Mouse (Mus musculus): ENCODE results near the gene Tas2r126. TPM values are rescaled to one million over a fixed set of nuclear protein-coding genes. Genes with fewer than 3 reads are reported as not detected.

Gene Tas2r126
- total and polyA plus RNA-seq, 3 experiments: not detected

DNA sequence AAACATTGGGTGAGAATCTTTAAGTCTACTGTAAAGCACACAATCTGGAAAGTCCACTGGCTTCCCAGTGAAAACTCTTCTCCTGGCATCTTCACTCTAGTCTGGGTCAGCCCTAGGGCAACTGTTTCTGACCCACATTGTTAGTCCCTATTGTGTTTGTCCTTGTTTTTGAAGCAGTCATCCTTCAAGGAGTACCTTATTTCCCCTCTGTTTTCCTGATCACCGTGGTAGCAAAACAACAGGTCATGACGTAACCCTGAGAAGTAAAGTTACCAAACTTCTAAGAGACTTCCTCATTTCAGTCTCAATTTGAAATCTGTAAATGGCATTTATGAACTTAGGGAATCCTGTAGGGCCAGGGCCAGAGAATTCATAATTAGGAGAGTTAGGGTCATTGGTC lies 12.9 kb upstream of the Tas2r126 start:
- no peaks in the 10 kb centered on the region for H3K4me1 ChIP-seq (ENCODE audit: control insufficient read depth in 1 of 2, insufficient read depth in 2 of 2, low read length in 2 of 2)
- no peak for TF ChIP-seq TCF12 (IDR thresholded peaks at IDR 0.05; ENCODE audit: low read depth, low read length)
- no peak for TF ChIP-seq CHD1 (IDR thresholded peaks at IDR 0.05; ENCODE audit: low read depth, low read length)
- TF ChIP-seq ZMIZ1 (IDR thresholded peaks at IDR 0.05; ENCODE audit: low read depth, low read length): no peak
- no peak for TF ChIP-seq TBP (IDR thresholded peaks at IDR 0.05; ENCODE audit: low read depth, low read length)
- TF ChIP-seq MAFK (IDR thresholded peaks at IDR 0.05; ENCODE audit: borderline replicate concordance, low read depth, low read length): no peak
- TF ChIP-seq E2F4 (IDR thresholded peaks at IDR 0.05; ENCODE audit: borderline replicate concordance, low read depth, low read length): no peak
- no peak for TF ChIP-seq CTCF (IDR thresholded peaks at IDR 0.05 in 2 of 3, conservative IDR thresholded peaks at IDR 0.05 in 1 of 3; ENCODE audit: control insufficient read depth in 1 of 3, insufficient read depth in 1 of 3, low read depth in 2 of 3, low read length in 3 of 3, poor library complexity in 1 of 3, severe bottlenecking in 1 of 3)
- TF ChIP-seq ETS1 (IDR thresholded peaks at IDR 0.05; ENCODE audit: low read depth, low read length): no peak
- no peak for TF ChIP-seq NELFE (IDR thresholded peaks at IDR 0.05; ENCODE audit: low read depth, low read length)
- no peak for TF ChIP-seq SIN3A (IDR thresholded peaks at IDR 0.05; ENCODE audit: low read length)
- no peak for TF ChIP-seq BHLHE40 (IDR thresholded peaks at IDR 0.05; ENCODE audit: borderline replicate concordance, low read depth, low read length)
- TF ChIP-seq POLR2A (IDR thresholded peaks at IDR 0.05; ENCODE audit: control insufficient read depth in 1 of 2, insufficient read depth in 1 of 2, low read depth in 1 of 2, low read length in 2 of 2, poor library complexity in 1 of 2): no peak
- no peak for TF ChIP-seq MEF2A (IDR thresholded peaks at IDR 0.05; ENCODE audit: extremely low read depth, insufficient replicate concordance, low read depth, low read length, poor library complexity, severe bottlenecking)
- H3K4me3 ChIP-seq (ENCODE audit: control insufficient read depth in 1 of 2, insufficient read depth in 1 of 2, low read depth in 2 of 2, low read length in 2 of 2): no peak overlapping the region
- no peak overlapping the region for H3K9ac ChIP-seq (ENCODE audit: control insufficient read depth, low read depth, low read length, poor library complexity, severe bottlenecking)
- H3K27me3 ChIP-seq (ENCODE audit: control insufficient read depth in 1 of 2, insufficient read depth in 2 of 2, low read length in 2 of 2): no peaks in the 10 kb centered on the region
- H3K9me3 ChIP-seq (replicated peaks; ENCODE audit: insufficient read depth, low read length): no peaks in the 10 kb centered on the region
- H3K36me3 ChIP-seq (ENCODE audit: control insufficient read depth in 1 of 2, insufficient read depth in 2 of 2, low read length in 2 of 2): no peaks in the 10 kb centered on the region
- no peak overlapping the region for H3K27ac ChIP-seq (ENCODE audit: control insufficient read depth, low read depth, low read length)
- no peaks in the 10 kb centered on the region for H3K79me2 ChIP-seq (ENCODE audit: control insufficient read depth, insufficient read depth, low read length, poor library complexity)
- no peak for DNase-seq (ENCODE audit: low read depth, low spot score)

DNA sequence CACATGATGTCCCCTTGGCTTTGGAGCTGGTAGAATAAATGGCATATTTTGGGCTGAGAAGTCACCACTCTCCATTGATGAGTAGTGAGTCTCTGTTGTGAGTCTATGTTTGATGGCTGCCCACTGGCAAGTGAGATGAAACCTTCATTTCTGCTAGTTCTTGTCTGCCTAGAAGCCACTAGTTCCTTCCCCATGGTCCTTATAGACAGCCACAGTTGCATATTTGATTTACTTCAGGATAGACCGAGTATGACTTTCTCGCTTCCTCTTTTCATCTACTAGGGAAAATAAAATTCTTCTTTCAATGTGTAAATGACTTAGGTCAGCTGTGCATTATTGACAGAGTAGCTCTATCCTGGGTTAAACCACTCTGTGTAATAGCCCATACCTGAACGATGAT lies 9.9 kb upstream of the Tas2r126 start:
- no peak for DNase-seq (ENCODE audit: low read depth, low spot score)
- H3K4me3 ChIP-seq (ENCODE audit: control insufficient read depth in 1 of 2, insufficient read depth in 1 of 2, low read depth in 2 of 2, low read length in 2 of 2): no peak overlapping the region
- H3K27ac ChIP-seq (ENCODE audit: control insufficient read depth, low read depth, low read length): no peak overlapping the region
- H3K4me1 ChIP-seq (ENCODE audit: control insufficient read depth in 1 of 2, insufficient read depth in 2 of 2, low read length in 2 of 2): no peaks in the 10 kb centered on the region
- no peaks in the 10 kb centered on the region for H3K79me2 ChIP-seq (ENCODE audit: control insufficient read depth, insufficient read depth, low read length, poor library complexity)
- no peaks in the 10 kb centered on the region for H3K27me3 ChIP-seq (ENCODE audit: control insufficient read depth in 1 of 2, insufficient read depth in 2 of 2, low read length in 2 of 2)
- no peaks in the 10 kb centered on the region for H3K36me3 ChIP-seq (ENCODE audit: control insufficient read depth in 1 of 2, insufficient read depth in 2 of 2, low read length in 2 of 2)
- H3K9me3 ChIP-seq (replicated peaks; ENCODE audit: insufficient read depth, low read length): no peaks in the 10 kb centered on the region
- H3K9ac ChIP-seq (ENCODE audit: control insufficient read depth, low read depth, low read length, poor library complexity, severe bottlenecking): no peak overlapping the region
- no peak for TF ChIP-seq GABPA (IDR thresholded peaks at IDR 0.05; ENCODE audit: low read depth, low read length)
- no peak for TF ChIP-seq MYC (IDR thresholded peaks at IDR 0.05; ENCODE audit: low read depth, low read length)
- TF ChIP-seq RCOR1 (IDR thresholded peaks at IDR 0.05; ENCODE audit: low read depth, low read length): no peak

DNA sequence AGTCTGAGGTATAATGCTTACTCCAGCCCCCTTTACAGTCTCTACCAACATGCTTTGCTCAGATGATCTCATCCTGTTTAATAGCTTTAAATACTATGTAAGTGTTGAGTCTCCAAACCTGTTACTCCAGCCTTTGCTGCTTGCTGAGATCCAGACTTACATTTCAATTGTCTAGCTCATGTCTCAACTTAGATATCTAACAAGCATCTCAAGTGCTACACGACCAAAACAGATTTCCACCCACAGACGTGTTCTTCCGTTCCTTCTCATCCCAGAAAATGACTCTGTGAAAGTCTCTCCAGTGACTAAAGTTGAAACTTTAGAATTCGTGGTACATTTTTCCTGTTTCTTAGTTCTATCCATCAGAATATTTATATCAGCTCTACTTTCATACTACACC lies 8.0 kb upstream of the Tas2r126 start:
- H3K27me3 ChIP-seq (ENCODE audit: control insufficient read depth in 1 of 2, insufficient read depth in 2 of 2, low read length in 2 of 2): no peaks in the 10 kb centered on the region
- TF ChIP-seq CHD1 (IDR thresholded peaks at IDR 0.05; ENCODE audit: low read depth, low read length): no peak
- no peak for TF ChIP-seq USF2 (IDR thresholded peaks at IDR 0.05; ENCODE audit: borderline replicate concordance in 1 of 2, insufficient read depth in 1 of 2, low read depth in 1 of 2, low read length in 2 of 2)
- TF ChIP-seq MYC (IDR thresholded peaks at IDR 0.05; ENCODE audit: low read depth, low read length): no peak
- TF ChIP-seq BHLHE40 (IDR thresholded peaks at IDR 0.05; ENCODE audit: borderline replicate concordance, low read depth, low read length): no peak
- no peak for TF ChIP-seq MXI1 (IDR thresholded peaks at IDR 0.05; ENCODE audit: low read depth, low read length)
- H3K4me3 ChIP-seq (ENCODE audit: control insufficient read depth in 1 of 2, insufficient read depth in 1 of 2, low read depth in 2 of 2, low read length in 2 of 2): no peak overlapping the region
- H3K27ac ChIP-seq (ENCODE audit: control insufficient read depth, low read depth, low read length): no peak overlapping the region
- no peaks in the 10 kb centered on the region for H3K36me3 ChIP-seq (ENCODE audit: control insufficient read depth in 1 of 2, insufficient read depth in 2 of 2, low read length in 2 of 2)
- DNase-seq (ENCODE audit: low read depth, low spot score): no peak
- no peaks in the 10 kb centered on the region for H3K4me1 ChIP-seq (ENCODE audit: control insufficient read depth in 1 of 2, insufficient read depth in 2 of 2, low read length in 2 of 2)
- no peaks in the 10 kb centered on the region for H3K9me3 ChIP-seq (replicated peaks; ENCODE audit: insufficient read depth, low read length)
- H3K79me2 ChIP-seq (ENCODE audit: control insufficient read depth, insufficient read depth, low read length, poor library complexity): no peaks in the 10 kb centered on the region
- H3K9ac ChIP-seq (ENCODE audit: control insufficient read depth, low read depth, low read length, poor library complexity, severe bottlenecking): no peak overlapping the region

Measured in MEL (cell line).